Mouse (Mus musculus) adrenal gland, adult 8-10 months (tissue): Measurements from ENCODE around the gene Mical1. TPM values are rescaled to one million over a fixed set of nuclear protein-coding genes. Genes with fewer than 3 reads are reported as not detected.
A peak's percentile ranks its signal among the peaks of the same experiment; 100 is the strongest.

Source experiments
- DNase-seq: peaks from one replicate; pipeline ENCODE4 v3.0.0; 2022
- total RNA-seq, 4 experiments: library from RNA; stranded (reverse); gene quantifications; 2 replicates each; pipeline ENCODE4 v1.2.4; 2022

Mical1 gene
- total RNA-seq, 4 experiments from 2014 or later = 8.5 to 22.8 (median 13.3) TPM

DNA sequence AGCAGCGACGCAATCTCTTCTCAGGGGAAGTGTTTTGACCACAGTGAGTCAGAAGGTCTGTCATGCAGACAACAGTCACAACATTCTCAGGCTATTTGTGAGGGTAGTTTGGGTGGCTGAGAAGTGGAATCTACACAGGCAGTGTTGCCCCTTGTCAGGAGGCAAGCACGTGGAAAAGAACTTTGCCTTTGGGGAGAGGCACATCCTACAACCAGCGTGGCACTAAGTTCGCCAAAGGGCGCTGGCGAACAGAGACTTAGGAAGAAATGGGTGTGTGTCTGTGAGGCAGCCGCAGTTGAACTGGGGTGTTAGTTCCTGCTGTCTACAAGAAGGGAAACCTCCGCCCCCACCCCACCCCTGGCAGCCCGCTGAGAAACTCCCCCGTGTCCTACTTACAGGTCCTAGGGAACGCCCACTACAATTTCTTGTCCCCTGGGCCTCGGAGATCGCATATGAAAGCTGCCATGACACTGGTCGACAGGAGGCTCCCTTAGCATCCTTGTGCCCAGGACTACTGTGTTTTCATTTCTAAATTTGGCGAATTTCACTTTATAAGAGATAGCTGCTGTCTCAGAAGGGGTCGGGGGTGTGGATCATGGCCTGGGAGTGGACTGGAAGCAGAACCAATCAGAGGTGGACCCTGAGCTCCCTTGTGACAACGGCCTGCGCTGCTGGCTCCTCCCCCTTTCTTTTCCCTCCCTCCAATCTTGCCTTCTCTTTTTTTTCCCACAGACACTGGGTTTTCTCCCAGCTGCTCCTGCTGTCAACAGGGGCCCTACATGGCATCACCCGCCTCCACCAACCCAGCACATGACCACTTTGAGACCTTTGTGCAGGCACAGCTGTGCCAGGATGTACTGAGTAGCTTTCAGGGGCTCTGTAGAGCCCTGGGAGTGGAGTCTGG is 1.4 kb downstream of the Mical1 start:
- DNase-seq = peak; percentile 35

DNA sequence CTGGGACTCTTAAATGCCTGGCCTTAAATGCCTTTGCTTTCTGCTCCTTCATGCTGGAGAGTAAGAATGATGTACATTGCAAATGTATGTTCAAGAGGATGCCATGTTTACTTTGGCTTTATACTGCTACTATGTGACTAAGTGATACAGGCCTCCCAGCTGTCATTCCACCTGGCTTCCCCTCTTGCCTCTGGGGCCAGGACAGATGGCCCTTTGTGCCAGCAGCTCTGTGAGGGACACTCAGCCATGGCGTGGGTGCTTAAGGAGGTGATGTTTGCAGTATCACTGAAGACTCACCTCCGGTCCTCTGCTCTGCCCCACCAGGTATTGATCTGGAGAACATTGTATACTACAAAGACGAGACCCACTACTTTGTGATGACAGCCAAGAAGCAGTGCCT is 3.8 kb downstream of the Mical1 start:
- no peak for DNase-seq

DNA sequence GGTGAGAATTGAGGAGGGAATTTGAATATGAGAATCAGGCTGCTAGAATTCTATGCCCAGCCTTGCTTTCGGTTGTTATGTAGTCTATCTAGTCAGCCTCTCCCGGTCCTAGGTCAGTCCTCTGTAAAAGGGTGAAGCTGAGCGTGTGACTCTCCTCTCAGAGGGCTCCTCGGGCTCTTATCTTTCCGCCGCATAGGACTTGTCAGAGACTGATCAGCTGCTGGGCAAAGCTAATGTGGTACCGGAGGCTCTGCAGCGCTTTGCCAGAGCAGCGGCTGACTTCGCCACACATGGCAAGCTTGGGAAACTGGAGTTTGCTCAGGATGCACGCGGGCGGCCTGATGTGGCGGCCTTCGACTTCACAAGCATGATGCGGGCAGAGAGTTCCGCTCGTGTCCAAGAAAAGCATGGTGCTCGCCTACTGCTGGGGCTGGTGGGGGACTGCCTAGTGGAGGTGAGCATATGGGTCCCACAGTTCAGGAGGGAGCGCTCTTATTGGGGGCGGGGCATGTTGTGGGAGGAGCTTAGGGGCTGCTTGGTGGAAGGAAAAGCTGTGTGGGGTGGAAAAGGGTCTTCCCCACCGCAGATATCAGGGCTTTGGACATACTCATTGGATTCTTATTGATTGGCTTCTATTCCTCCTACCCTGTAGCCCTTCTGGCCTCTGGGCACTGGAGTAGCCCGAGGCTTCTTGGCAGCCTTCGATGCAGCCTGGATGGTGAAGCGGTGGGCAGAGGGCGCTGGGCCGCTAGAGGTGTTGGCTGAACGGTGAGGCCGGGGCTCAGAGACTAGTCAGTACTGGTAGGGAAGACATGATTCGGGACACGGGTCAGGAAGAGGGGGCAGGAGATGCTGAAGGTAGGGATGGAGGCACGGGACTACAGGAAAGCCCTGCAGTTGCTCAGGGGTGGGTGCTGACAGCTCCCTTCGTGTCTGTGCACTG is 5.1 kb downstream of the Mical1 start:
- DNase-seq = no peak

DNA sequence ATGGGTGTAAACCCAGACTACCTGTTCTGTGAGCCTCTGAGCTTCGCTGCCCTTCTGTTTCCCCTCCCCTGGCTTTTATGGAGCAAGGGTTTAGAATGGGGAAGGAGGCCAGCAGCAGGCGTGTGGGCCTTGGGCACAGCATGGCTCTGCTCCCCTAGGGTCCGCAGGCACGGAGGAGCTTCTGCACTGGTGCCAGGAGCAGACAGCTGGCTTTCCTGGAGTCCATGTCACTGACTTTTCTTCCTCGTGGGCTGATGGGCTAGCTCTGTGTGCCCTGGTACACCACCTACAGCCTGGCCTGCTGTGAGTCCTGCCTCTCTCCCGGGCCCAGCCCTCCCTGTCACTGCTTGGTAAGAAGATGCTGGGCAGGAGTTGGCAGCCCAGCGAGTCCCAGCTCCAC is 6.3 kb downstream of the Mical1 start:
- no peak for DNase-seq

DNA sequence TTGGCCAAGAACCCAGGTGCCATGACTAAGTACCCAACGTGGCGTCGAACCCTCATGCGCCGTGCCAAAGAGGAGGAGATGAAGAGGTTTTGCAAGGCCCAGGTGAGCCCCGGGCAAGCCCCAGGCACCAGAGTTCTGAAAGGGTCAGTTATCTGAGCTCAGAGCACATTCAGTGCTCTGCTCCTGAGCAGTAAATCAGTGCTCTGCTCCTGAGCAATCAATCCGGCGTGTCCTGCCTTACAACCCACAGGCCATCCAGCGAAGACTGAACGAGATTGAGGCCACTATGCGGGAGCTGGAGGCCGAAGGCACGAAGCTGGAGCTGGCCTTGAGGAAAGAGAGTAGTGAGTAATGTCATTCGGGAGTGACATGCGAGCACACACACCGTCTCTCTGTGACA is 9.7 kb downstream of the Mical1 start:
- no peak for DNase-seq

DNA sequence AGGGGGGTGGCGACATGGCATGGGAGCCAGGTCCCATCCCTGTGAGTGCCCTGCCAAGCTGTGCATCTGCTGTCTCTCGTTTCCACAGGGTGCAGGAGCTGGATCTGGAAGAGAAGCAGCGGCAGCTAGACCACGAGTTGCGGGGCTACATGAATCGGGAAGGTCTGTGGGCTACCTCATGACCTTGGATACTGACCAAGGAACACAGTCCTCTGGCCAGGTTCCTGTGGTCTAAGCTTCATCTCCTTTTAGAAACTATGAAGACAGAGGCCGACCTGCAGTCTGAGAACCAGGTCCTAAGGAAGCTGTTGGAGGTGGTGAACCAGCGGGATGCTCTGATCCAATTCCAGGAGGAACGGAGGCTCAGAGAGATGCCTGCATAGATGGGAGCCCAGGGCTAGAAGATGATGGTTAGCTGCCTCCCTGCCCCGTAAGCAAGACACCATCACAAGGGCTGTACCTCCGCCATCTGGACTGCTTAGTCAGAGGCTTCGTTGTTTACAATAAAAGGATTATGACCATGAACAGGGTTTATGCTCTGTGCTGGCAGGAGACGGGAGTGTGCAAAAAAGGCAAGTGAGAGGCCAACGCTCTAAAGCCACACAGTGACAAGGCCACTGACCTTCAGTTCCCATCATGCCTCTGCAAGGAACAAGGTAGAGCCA is 10.5 kb downstream of the Mical1 start:
- DNase-seq = no peak

DNA sequence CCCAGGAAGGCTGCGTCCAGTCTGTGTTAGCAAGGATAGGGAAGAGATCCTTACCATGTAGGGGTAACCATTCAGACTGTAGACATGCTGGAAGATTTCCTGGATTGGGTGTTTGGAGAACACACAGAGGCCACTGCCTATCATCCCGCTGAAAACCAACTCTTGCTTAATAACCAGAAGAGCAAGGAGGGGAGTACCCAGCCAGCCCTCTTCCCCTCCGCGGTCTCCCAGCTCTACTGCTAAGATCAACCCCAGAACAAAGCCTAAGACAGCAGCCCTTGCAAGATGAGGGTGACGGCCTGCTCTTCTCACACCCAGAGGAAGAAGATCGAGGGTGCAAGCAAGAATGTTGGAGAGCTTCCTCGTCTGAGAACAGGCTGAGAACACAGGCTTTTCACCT is 12.8 kb downstream of the Mical1 start:
- no peak for DNase-seq

DNA sequence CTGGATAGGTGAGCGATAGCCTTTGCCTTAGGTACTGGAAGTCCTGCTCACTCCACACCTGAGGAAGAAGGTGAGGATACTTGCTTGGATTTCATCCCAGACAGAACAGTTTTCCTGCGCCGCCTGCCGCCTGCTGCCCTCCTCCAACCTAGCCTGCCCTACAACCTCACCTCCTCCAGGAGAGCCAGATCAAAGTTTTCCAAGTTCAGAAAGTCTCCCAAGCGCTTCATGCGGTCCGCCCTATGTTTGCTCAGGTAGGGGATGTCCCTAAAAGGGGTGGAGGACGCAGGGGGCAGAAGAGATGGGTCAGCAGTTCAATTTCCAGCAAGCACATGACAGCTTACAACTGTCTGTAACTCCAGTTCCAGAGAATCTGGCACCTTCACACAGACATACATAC is 13.2 kb downstream of the Mical1 start:
- DNase-seq = no peak

DNA sequence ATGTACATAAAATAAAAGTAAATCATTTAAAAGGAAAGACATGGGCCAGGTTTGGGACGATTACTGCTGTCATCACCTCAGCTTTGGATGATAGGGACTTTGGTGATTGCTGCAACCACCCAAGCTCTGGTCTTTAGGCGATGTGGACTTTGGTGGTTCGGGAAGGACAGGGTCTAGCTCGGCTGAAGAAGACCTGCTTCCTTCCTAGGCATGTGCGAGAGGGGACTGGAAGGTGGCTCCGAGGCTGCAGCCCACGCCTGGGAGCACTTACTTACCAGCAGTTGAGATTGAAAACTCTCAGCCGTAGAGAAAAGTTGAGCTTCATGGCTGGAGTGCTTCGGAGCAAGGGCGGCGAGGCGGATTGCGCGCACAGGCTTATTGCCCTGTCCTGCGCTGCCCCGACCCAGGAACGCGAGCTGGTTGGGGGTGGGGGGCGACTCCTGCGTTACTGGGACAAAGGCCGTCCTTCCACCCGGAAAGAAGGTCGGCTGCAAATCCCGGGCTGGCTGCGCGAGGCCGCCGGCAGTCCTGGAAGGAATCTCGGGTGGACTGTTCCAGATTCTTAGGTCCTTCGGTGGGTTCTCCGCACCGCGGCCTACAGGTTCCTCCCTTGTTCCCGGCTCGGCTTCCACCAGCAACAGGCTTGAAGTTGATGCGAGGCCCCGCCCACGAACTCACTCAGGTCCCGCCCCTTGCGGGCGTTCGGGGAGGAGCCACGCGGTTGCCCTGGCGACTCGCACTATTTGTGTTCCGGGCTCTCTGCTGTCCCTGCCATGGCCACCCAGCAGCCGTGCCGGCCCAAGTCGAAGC is 13.8 kb downstream of the Mical1 start, which contains the start of the genes Smpd2 and Ppil6:
Gene Smpd2, minus strand, starts transcription at position 662 of the 810 bp plus-strand sequence.
Gene Ppil6, plus strand, starts transcription at position 732 of the 810 bp plus-strand sequence.
- DNase-seq = peak; percentile 94

DNA sequence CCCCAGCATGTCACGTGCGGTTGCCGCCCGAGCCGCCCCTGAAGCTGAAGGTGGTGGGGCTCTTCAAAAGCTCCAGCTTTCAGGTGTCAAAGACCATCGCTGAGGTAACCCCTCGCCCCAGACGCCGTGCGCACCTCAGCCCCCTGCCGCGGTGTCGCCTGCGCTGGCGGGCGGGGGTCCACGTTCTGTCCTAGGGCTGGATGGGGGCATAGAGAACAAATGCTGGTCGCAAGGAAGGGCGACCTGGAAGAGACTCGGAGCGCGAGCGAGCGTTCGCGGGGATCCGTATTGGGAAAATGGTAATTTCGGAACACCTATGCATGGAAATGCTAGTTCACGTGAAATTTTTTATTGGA is 14.4 kb downstream of the Mical1 start:
- no peak for DNase-seq

DNA sequence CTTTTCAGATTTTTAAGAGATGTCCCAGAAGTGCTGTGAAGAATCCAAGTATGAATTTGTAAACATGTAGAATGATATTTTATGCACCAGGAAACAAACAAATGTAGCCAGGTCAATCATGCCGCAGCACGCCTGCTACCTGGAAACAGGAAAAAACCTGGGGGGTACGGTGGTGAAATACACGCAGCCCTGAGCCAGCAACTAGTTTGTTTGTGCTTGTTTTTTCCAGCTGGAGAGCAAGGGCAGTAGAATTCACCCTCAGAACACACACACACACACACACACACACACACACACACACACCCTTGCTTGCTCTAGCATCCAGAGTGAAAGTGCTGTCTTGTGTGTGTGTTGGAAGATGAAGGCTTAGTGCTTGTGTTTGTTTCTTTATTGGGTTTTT is 15.0 kb downstream of the Mical1 start:
- DNase-seq = no peak

DNA sequence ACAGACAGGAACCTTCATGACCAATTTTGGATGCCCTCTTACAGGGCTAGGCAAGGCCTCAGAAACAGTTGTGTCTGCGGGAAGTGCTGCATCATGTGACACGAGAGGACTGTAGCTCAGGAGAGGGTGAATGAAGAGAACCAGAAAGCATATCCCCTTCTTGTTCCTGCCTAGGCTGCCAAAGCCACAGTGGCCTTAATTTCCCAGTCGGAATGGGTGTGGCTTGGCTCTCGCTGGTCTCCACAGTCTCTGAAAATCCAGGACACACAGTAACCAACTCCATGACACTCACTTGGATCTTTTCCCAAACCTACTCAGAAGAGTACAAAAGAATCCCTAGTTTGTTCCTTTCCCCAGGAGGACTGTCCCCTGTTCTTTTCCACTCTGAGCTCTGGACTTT is 24.8 kb downstream of the Mical1 start:
- peak; percentile 39 for DNase-seq

DNA sequence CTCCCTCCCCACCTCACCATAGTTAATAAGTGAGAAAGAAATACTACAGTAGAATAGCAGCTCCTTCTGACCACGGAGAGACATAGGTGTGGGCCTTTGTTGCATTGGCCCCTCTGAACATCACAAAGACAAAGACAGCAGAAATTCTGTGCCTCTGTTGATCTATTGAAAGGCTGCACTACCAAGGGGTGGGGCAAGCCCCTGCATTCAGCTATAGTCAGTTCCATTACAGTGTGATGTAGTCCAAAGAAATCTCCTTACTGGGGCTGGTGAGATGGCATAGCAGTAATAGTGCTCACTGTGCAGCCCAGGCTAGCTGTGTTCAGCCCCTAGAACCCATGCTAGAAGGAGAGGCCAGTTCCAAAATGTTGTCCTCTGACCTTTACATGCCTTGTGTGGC is 28.9 kb downstream of the Mical1 start:
- no peak for DNase-seq

DNA sequence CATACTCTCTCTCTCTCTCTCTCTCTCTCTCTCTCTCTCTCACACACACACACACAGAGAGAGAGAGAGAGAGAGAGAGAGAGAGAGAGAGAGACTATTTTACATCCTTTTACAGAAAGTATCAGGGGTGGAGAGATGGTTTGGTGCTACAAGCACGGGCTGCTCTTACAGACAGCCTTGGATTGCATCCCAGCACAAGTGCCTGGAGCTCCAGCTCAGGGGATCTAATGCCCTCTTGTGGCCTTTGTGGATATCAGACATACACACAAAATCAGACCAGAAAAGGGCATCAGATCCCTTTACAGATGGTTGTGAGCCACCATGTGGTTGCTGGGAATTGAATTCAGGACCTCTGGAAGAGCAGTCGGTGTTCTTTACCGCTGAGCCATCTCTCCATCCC is 29.3 kb downstream of the Mical1 start:
- DNase-seq = peak; percentile 52

DNA sequence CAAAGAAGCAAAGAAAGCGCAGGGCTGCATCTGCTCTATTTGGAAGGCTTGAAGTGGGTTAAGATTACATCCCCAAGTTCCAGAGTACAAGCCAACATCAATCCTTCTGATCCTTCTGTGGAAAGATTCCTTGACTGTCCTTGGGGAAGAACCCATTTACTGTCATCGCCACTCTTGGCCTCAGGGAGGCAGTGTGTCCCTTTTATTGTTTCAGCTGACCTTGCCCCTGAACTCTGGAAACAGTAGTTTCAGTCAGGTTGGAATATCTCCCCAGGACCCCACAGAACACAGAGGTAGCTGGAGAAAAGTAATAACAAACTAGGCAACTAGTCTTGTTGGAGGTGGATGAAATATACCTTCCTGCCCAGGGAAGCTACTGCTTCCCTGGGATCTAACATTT is 33.0 kb downstream of the Mical1 start:
- no peak for DNase-seq

DNA sequence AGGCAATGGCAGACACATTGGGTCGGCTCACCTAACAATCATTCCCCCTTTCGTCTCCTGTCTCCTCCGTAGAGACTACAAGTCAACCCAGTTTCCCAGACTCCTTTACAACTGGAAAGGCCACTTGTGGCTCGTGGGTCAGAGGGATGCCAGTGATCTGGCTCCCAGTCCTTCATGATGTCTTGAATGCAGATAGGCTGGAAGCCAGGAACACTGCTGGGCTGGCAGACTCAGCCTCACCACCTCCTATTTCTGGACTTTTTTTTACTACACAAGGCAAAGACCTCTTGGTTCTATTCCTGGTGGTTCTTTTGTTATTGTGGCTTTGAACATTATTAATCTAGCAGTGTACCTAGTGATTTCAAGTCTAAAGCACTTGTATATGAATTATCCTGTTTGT is 38.2 kb downstream of the Mical1 start:
- no peak for DNase-seq

DNA sequence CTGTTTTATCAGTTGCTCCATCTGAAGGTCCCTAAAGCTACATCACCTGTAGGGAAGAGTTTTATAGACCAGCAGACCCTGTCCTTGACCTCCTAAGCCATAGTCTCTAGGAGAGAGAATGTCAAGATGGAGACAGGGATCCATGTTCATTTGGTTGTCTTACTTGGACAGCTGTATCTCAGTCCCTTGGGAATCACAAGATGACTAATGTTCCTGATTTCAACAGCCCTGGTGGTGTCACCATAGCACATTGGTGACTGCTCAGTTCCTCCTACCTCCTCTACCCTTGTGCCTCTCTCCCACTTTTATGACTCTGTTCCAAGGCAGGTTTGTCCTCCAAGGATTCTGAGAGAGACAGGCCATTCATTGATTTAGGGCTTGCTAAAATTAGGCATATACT is 38.8 kb downstream of the Mical1 start:
- DNase-seq = no peak

DNA sequence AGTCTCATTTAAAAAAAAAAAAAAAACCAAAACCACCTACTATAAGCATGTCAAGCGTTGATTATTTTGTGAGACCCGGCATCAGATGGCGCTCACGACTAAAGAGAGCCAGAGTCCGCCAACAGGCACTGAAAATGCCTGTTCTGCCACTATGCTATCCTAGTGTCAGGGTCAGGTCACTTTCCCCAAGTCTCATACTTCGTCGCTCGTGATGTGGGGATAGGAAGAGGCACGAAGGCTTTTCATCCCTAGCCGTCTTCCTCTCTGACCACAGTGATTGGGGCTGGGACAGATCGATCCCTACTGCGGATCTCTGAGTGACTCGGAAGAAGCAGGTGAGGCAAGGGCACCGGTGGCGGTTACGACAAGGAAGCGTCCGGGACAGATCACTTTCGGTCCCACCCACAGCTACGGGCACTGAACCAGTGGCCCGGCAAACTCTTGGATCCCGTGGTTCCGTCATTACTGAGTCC is 42.4 kb downstream of the Mical1 start:
- peak; percentile 76 for DNase-seq

DNA sequence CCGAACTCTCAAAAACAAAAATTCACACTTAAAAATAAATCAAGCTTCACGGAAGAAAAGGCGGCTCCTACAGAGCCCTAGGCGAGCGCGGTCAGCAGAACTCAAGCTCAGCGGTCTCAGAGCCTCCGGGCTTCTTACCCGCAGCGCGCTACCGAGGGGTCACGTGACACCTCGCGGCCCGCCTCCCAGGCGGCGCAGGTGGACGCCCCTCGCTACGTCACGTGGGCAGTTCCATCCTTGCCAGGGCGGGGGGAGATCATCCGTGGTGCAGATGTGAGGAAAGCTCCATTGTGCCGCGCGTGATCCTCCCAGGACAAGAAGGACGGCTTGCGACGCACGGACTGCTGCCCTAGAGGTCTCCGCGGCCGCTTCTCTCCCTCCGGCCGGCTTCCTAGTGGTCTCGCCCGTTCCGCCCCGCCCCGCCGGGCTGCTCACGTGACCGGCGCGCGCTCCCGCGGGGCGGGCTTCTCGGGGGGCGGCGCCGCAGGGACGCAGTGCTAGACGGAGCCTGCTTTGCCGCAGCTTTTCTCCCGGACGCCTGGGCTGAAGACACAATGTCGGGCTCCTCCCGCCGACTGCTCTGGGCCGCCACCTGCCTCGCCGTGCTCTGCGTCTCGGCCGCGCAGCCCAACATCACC is 43.0 kb downstream of the Mical1 start, which contains the start of gene Cd164:
Gene Cd164, plus strand, starts transcription at position 434 of the 638 bp plus-strand sequence.
- peak; percentile 85 for DNase-seq

DNA sequence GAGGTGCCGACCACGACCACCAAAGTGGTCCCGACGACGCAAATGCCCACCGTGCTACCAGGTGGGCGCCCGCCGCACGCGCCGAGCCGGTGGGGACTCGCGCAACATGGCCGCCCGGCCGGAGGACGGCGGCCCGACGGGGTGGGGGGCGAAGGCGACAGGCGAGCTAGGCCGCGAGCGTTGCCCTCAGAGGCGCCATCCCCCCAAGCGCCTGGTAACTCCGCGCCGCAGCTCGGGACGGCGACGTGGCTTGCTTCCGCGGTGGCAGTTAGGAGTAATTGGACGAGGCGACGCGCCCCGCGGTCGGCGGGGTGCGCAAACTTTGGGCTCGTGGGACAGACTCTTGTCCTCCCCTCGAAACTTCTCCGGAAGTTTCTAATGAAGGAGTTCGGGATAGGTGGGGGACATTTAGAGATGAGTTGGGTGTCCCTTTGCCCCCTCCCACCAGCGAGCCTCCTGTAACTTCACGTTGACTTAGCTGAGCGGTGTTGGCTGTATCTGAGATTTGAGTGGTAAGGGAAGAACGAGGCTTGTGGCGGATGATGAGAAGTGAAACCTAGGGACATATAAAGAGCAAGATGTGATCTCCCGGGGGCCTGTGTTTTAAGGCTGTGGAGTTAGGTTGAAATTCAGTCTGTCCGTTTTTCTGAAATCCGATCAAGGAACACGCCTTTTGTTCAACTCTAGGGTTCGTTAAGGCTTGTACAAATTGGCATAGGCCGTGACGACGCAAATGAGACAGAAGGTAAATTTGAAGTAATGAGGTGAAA is 43.7 kb downstream of the Mical1 start:
- DNase-seq = peak; percentile 41

DNA sequence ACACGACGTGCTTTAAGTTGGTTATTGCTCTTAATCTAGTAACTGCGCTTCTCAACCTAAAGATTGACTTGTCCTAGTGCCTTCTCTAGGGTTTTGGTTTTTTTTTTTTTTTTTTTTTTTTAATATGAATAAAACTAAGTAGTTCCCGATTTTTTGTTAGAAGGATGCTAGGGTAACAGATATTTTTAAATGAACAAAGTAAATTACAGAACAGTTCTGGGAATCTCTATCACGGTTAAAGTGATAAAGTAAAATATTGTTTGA is 44.2 kb downstream of the Mical1 start:
- no peak for DNase-seq
